Mouse (Mus musculus): ENCODE measurements around the gene Themis2. TPM values are rescaled to one million over a fixed set of nuclear protein-coding genes. Genes with fewer than 3 reads are reported as not detected.
"Not testable (repeated sequence)": the region's sequence is repeated elsewhere in the genome, so short reads cannot be mapped to it uniquely, and the experiment has no call there.

The Themis2 gene
- polyA plus RNA-seq, 1 experiment from 2014 or later = 0.69 TPM

DNA sequence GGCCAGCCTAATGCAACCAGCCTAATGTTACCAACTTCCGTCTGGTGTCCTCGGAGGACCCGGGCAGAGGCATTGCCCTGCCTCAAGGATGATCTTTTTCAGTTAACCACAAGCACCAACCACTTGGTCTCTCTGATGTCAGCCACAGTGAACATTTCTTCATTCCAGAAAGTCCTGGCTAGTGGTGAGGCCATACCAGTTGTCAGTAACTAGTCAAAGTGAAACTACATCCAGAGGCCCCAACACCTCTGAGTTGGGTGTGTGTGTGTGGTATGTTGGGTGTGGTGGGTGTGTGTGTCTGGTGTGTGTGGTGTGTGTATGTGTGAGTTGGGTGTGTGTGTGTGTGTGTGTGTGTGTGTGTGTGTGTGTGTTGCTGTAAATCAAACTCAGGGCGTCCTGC, 47.4 kb downstream of the Themis2 start:
- Histone ChIP-seq H3K27me3 (ENCODE audit: control insufficient read depth, insufficient read depth, low read length) (no peaks in the 10 kb centered on the region), H3K4me3 (ENCODE audit: low read depth, low read length) (no peak overlapping the region), H3K4me1 (replicated peaks; ENCODE audit: control insufficient read depth, insufficient read depth, low read length) (no peaks in the 10 kb centered on the region), H3K36me3 (ENCODE audit: control insufficient read depth, insufficient read depth, low read length) (no peaks in the 10 kb centered on the region), H3K4me2 (replicated peaks; ENCODE audit: low read depth, low read length) (no peak overlapping the region), H3K9ac (ENCODE audit: low read depth, low read length) (no peak overlapping the region), H3K27ac (ENCODE audit: low read depth, low read length) (no peak overlapping the region), H3K9me3 (ENCODE audit: control insufficient read depth, low read length) (no peaks in the 10 kb centered on the region)
- WGBS = 91% methylated on average over 4 of the region's 4 CpGs
- ATAC-seq (ENCODE audit: low FRiP score) (no peak), DNase-seq (ENCODE audit: low spot score) (no peak)

- Histone ChIP-seq H3K4me2 (replicated peaks; ENCODE audit: low read depth, low read length) (no peak overlapping the region), H3K9me3 (ENCODE audit: control insufficient read depth, low read length) (no peaks in the 10 kb centered on the region), H3K9ac (ENCODE audit: low read depth, low read length) (no peak overlapping the region), H3K36me3 (ENCODE audit: control insufficient read depth, insufficient read depth, low read length) (no peaks in the 10 kb centered on the region), H3K4me1 (replicated peaks; ENCODE audit: control insufficient read depth, insufficient read depth, low read length) (no peaks in the 10 kb centered on the region), H3K4me3 (ENCODE audit: low read depth, low read length) (no peak overlapping the region), H3K27me3 (ENCODE audit: control insufficient read depth, insufficient read depth, low read length) (no peaks in the 10 kb centered on the region), H3K27ac (ENCODE audit: low read depth, low read length) (no peak overlapping the region)
- ATAC-seq (ENCODE audit: low FRiP score) (no peak), DNase-seq (ENCODE audit: low spot score) (no peak)
- WGBS = 78% methylated on average over 9 of the region's 9 CpGs
These were observed 48.4 kb downstream of the Themis2 start for GRCm38 (mm10) chr4:132747664-132748259.

DNA sequence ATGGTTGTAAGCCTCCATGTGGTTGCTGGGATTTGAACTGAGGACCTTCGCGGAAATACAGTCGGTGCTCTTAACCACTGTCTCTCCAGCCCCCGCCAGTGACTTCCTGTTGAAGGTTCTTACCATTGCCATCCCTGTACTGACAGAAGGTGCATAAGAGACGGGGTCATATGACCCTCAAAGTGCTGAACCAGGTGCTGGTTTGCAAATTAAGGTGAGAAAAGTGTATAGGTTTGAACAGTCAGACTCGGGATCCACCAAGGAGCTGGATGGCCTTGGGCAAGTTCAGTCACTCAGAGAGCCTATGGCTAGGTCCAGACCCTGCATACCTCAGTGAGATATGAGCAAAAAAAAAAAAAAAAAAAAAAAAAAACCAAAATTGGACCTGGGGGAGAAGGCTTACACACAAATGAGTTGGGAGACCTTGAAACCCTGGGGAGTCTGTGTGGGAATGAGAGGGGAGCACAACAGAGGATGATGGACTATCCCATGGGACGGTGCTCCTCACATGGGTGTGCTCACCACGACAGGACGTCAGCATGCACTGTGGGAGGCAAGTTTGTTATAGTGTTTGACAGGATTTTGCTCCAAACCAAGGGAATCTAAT, 49.2 kb downstream of the Themis2 start:
- WGBS = 86% methylated on average over 9 of the region's 9 CpGs
- no peaks in the 10 kb centered on the region for H3K36me3 ChIP-seq (ENCODE audit: control insufficient read depth, insufficient read depth, low read length)

GRCm38 (mm10) chr4:132743992-132744911, 51.9 kb downstream of the Themis2 start:
- Histone ChIP-seq H3K9ac (ENCODE audit: low read depth, low read length) (no peak overlapping the region), H3K27me3 (ENCODE audit: control insufficient read depth, insufficient read depth, low read length) (no peaks in the 10 kb centered on the region), H3K27ac (ENCODE audit: low read depth, low read length) (no peak overlapping the region), H3K4me2 (replicated peaks; ENCODE audit: low read depth, low read length) (no peak overlapping the region), H3K36me3 (ENCODE audit: control insufficient read depth, insufficient read depth, low read length) (no peaks in the 10 kb centered on the region), H3K4me3 (ENCODE audit: low read depth, low read length) (no peak overlapping the region), H3K9me3 (ENCODE audit: control insufficient read depth, low read length) (no peaks in the 10 kb centered on the region), H3K4me1 (replicated peaks; ENCODE audit: control insufficient read depth, insufficient read depth, low read length) (no peaks in the 10 kb centered on the region)
- DNase-seq (ENCODE audit: low spot score) (no peak), ATAC-seq (ENCODE audit: low FRiP score) (no peak)
- 83% methylated on average over 11 of the region's 11 CpGs for WGBS

More for the DNA sequence above, 49.2 kb downstream of the Themis2 start:
- no peak overlapping the region for H3K4me3 ChIP-seq (ENCODE audit: low read depth, low read length)
- ATAC-seq (ENCODE audit: low FRiP score) = no peak
- no peaks in the 10 kb centered on the region for H3K9me3 ChIP-seq (ENCODE audit: control insufficient read depth, low read length)
- H3K27me3 ChIP-seq (ENCODE audit: control insufficient read depth, insufficient read depth, low read length) = no peaks in the 10 kb centered on the region
- no peak overlapping the region for H3K27ac ChIP-seq (ENCODE audit: low read depth, low read length)
- no peaks in the 10 kb centered on the region for H3K4me1 ChIP-seq (replicated peaks; ENCODE audit: control insufficient read depth, insufficient read depth, low read length)
- H3K9ac ChIP-seq (ENCODE audit: low read depth, low read length) = no peak overlapping the region
- DNase-seq (ENCODE audit: low spot score) = no peak
- H3K4me2 ChIP-seq (replicated peaks; ENCODE audit: low read depth, low read length) = no peak overlapping the region

DNA sequence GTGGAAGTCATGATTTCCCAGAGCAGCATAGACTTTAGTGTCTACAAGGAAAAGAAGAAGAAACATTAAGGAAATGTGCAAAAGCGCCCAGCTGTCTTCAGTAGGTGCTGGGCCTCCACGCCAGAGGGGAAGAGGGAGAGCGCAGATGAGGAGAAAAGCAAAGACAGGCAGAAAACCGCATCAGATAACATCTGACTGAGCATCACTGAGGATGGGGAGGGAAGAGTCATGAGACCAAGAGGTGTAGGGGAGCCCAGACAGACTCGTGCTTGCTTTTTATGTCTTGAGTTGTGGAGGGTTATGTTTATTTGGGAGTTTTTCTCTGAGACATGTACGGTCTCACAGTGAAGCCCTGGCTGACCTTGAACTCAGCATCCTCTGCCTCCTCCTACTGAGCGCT, 54.7 kb downstream of the Themis2 start:
- WGBS = 91% methylated on average over 7 of the region's 7 CpGs
- no peak overlapping the region for H3K4me2 ChIP-seq (replicated peaks; ENCODE audit: low read depth, low read length)
- no peak for ATAC-seq (ENCODE audit: low FRiP score)

GRCm38 (mm10) chr4:132737154-132737553, 59.0 kb downstream of the Themis2 start:
- not testable (repeated sequence) for H3K36me3 ChIP-seq (ENCODE audit: control insufficient read depth, insufficient read depth, low read length); H3K9ac ChIP-seq (ENCODE audit: low read depth, low read length); H3K27ac ChIP-seq (ENCODE audit: low read depth, low read length); H3K4me2 ChIP-seq (replicated peaks; ENCODE audit: low read depth, low read length); H3K27me3 ChIP-seq (ENCODE audit: control insufficient read depth, insufficient read depth, low read length); DNase-seq (ENCODE audit: low spot score); H3K9me3 ChIP-seq (ENCODE audit: control insufficient read depth, low read length); ATAC-seq (ENCODE audit: low FRiP score); H3K4me3 ChIP-seq (ENCODE audit: low read depth, low read length); H3K4me1 ChIP-seq (replicated peaks; ENCODE audit: control insufficient read depth, insufficient read depth, low read length)
- 92% methylated on average over 9 of the region's 9 CpGs for WGBS

More for the DNA sequence above, 54.7 kb downstream of the Themis2 start:
- no peak for DNase-seq (ENCODE audit: low spot score)
- H3K9me3 ChIP-seq (ENCODE audit: control insufficient read depth, low read length) = no peaks in the 10 kb centered on the region
- H3K36me3 ChIP-seq (ENCODE audit: control insufficient read depth, insufficient read depth, low read length) = no peaks in the 10 kb centered on the region
- no peak overlapping the region for H3K27ac ChIP-seq (ENCODE audit: low read depth, low read length)
- H3K4me1 ChIP-seq (replicated peaks; ENCODE audit: control insufficient read depth, insufficient read depth, low read length) = no peaks in the 10 kb centered on the region
- no peak overlapping the region for H3K4me3 ChIP-seq (ENCODE audit: low read depth, low read length)
- no peaks in the 10 kb centered on the region for H3K27me3 ChIP-seq (ENCODE audit: control insufficient read depth, insufficient read depth, low read length)
- no peak overlapping the region for H3K9ac ChIP-seq (ENCODE audit: low read depth, low read length)

DNA sequence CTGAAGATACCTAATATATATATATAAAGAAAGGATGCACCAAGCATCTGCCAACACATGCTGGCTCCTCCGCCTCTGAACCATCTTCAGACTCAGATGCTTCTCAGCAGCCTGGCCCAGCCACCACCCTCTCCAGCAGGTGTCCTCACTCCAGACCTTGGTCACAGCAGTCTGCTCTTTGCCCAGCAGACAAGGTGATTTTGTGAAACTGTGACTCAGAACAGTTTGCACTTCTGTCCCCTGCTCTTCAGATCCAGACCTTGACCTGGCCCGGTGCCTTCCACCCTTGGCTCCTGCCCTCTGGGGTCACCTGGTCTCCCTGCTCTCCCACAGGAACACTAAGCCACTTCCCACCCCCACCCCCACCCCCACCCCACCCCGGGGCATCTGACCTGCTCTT, 60.3 kb downstream of the Themis2 start:
- ATAC-seq (ENCODE audit: low FRiP score) = no peak
- Histone ChIP-seq H3K27ac (ENCODE audit: low read depth, low read length) (no peak overlapping the region), H3K36me3 (ENCODE audit: control insufficient read depth, insufficient read depth, low read length) (no peaks in the 10 kb centered on the region), H3K9ac (ENCODE audit: low read depth, low read length) (no peak overlapping the region), H3K27me3 (ENCODE audit: control insufficient read depth, insufficient read depth, low read length) (no peaks in the 10 kb centered on the region), H3K4me1 (replicated peaks; ENCODE audit: control insufficient read depth, insufficient read depth, low read length) (no peaks in the 10 kb centered on the region), H3K9me3 (ENCODE audit: control insufficient read depth, low read length) (no peaks in the 10 kb centered on the region), H3K4me2 (replicated peaks; ENCODE audit: low read depth, low read length) (no peak overlapping the region), H3K4me3 (ENCODE audit: low read depth, low read length) (no peak overlapping the region)
- DNase-seq (ENCODE audit: low spot score) = no peak
- WGBS = 77% methylated on average over 3 of the region's 3 CpGs

DNA sequence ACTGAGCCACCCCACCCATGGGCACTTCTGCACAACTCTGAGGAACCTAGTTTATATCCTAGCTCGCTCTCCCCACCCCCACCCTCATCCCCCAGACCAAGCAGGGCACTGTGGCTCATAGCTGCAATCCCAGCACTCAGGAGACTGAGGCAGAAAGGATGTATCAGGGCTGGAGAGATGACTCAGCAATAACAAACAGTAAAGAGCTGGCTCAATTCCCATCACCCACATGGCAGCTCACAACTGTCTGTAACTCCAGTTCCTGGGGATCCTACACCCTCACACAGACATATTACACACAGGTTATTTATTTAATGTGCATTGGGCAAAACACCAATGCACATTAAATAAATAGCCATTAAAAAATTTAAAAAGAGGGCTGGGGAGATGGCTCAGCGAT, 60.8 kb downstream of the Themis2 start:
- H3K27me3 ChIP-seq (ENCODE audit: control insufficient read depth, insufficient read depth, low read length) = no peaks in the 10 kb centered on the region
- no peak overlapping the region for H3K4me3 ChIP-seq (ENCODE audit: low read depth, low read length)
- no peak for ATAC-seq (ENCODE audit: low FRiP score)
- 79% methylated on average over 2 of the region's 2 CpGs for WGBS
- H3K4me2 ChIP-seq (replicated peaks; ENCODE audit: low read depth, low read length) = no peak overlapping the region
- no peak overlapping the region for H3K27ac ChIP-seq (ENCODE audit: low read depth, low read length)
- no peaks in the 10 kb centered on the region for H3K36me3 ChIP-seq (ENCODE audit: control insufficient read depth, insufficient read depth, low read length)
- no peaks in the 10 kb centered on the region for H3K4me1 ChIP-seq (replicated peaks; ENCODE audit: control insufficient read depth, insufficient read depth, low read length)
- H3K9me3 ChIP-seq (ENCODE audit: control insufficient read depth, low read length) = no peaks in the 10 kb centered on the region
- no peak for DNase-seq (ENCODE audit: low spot score)
- no peak overlapping the region for H3K9ac ChIP-seq (ENCODE audit: low read depth, low read length)

All from hindbrain, embryonic 11.5 days (tissue).